ENCODE assay signal across 13 mouse cellular contexts in the genomic region with DNA sequence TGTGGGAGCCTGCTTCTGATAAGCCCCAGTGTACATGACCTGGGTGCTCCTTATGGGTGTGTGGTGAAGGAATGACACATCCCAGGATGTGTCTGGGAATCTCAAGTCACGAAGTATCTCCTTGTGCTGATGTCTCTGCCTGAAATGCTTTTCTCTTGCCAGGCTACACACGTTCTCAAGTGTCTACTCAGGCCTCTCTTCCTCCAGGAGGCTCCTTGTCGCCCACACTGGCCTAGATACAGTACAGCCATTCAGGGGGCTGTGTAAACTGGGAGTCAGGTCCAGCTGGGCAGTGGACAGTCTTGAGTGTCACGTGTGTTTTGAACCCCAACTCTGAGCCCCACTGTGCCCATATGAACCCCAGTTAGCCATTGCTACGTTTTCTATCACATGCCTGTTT.
"Had no signal": no experiment of that assay in that cellular context is flagged by ENCODE, and none has a peak within 500 bp of the region (broad histone marks: within the 10 kb centered on the region; RNA-seq: fewer than 3 reads in every experiment).

No protein-coding gene starts in this region.

- H3K36me3 ChIP-seq: kidney, embryonic 15.5 days; liver, embryonic 13.5 days; midbrain, embryonic 10.5 days; midbrain, embryonic 13.5 days had no signal

- H3K9me3 ChIP-seq: kidney, embryonic 15.5 days; liver, embryonic 13.5 days; midbrain, embryonic 10.5 days; midbrain, embryonic 13.5 days had no signal

- H3K27ac ChIP-seq: kidney, embryonic 15.5 days; left cerebral cortex, adult 2 months; liver, embryonic 13.5 days; midbrain, embryonic 10.5 days; midbrain, embryonic 13.5 days had no signal

- H3K9ac ChIP-seq: kidney, embryonic 15.5 days; liver, embryonic 13.5 days; midbrain, embryonic 13.5 days had no signal

- H3K4me3 ChIP-seq: kidney, embryonic 15.5 days; left cerebral cortex, adult 2 months; liver, embryonic 13.5 days; midbrain, embryonic 10.5 days; midbrain, embryonic 13.5 days had no signal

- ATAC-seq: midbrain, embryonic 13.5 days had no signal

- H3K4me1 ChIP-seq: midbrain, embryonic 13.5 days had no signal

- DNase-seq: kidney, adult 8-10 months; kidney, postnatal 10 days; kidney, postnatal 36 days; layer of hippocampus, postnatal 36 days; liver, embryonic 13.5 days; lung, adult 2 months; lung, postnatal 36 days; thymus, adult 18-20 months; thymus, postnatal 36 days had no signal

- H3K27me3 ChIP-seq: kidney, embryonic 15.5 days; liver, embryonic 13.5 days; midbrain, embryonic 13.5 days had no signal

- H3K4me2 ChIP-seq: kidney, embryonic 15.5 days; liver, embryonic 13.5 days; midbrain, embryonic 13.5 days had no signal
